Mouse (Mus musculus) lung, postnatal 10 days (tissue): Measurements from ENCODE around the gene Maml2.

Source experiments
- DNase-seq: peaks from one replicate; pipeline ENCODE4 v3.0.0; 2021

The Maml2 gene

DNA sequence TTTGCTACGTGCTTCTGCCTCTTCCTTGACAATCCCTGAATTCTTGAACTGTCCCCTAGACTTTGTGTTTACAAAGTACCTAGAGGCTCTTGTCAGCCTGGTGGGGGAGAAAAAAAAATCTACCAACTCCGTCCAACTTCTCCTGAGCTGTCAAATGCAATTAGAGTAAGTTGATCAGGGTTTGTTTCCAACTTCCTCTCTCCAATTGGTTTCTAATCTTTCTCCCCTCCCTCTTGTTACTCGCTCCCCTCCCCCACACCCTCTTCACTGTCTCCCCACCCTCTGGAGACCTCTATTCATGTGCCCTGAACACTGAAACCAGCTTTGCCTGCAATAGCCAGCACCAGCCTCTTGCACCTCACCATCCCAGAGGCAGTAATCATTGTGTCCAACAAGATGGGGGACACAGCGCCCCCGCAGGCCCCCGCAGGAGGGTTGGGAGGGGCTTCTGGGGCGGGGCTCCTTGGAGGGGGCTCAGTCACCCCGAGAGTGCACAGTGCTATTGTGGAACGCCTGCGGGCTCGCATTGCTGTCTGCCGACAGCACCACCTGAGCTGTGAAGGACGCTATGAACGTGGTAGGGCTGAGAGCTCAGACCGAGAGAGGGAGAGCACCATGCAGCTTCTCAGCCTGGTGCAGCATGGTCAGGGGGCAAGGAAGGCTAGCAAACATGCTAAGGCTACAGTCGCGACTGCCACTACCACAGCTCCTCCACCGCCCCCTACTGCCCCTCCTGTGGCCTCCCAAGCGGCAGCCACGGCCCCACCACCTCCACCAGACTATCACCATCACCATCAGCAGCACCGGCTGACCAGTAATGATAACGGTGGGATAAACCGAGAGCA is at the start of gene Maml2:
Gene Maml2, plus strand, starts transcription at position 290 of the 845 bp plus-strand sequence.
- peak; percentile 85 for DNase-seq

DNA sequence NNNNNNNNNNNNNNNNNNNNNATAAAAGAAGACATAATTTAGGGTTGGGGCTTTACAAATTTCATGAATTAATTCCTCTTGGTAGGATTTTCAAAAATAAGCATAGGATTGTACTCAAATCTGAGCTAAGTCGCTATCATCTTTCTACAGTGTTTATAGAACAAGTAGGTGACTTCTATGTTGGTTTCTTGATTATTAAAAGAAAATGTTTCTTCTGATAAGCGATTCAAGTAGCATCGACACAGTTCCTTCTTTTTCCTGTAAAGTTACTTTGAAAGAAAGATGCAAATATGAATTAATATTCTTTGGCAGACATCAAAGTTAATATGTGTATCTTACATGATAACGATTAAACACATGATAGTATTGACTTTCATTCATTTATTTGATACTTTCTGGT is 49.7 kb upstream of the Maml2 start:
- no peak for DNase-seq

GRCm38 (mm10) chr9:13251251-13251650 is 46.5 kb upstream of the Maml2 start:
- DNase-seq: no peak

GRCm38 (mm10) chr9:13256726-13257125 is 41.0 kb upstream of the Maml2 start:
- no peak for DNase-seq

GRCm38 (mm10) chr9:13258173-13258572 is 39.6 kb upstream of the Maml2 start:
- DNase-seq: no peak

DNA sequence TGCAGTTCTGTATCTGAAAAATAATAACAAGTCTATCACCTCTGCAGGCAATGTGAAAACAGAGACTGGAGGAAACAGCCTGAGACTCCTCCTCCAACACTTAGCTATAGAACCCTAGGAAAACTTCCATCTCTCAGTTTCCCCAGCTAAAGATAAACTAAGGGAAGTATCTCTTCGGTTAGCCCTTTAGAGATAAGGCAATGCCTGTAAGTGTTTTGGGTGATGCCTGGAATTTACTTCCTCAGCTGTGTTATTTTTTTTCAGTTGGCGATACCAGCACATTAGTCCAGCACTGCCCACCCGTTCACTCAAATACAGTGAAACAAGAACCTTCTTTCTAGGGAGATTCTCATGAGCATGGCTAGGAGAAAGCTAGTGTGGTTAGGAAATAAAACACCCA is 36.8 kb upstream of the Maml2 start:
- no peak for DNase-seq

- DNase-seq: no peak
Observed at GRCm38 (mm10) chr9:13273219-13273618, 24.5 kb upstream of the Maml2 start.

DNA sequence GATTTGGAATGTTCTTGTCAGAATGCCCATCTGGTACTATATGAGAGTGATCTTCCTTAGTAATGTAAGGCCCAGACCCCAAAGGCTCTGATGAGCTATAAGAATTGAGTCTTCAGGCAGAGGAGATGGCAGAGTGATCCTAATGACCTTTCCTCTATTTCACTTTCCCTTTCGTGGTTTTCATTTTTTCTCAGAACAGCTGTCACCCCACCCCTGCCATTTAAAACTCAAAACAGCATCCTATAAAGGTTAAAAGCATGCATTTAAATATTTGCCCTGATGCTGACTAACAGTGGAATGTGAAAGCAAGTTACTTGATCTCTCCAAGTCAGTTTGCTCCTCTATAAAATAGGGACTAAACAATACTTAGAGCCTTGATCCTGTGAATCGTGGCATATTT is 10.3 kb upstream of the Maml2 start:
- no peak for DNase-seq

DNA sequence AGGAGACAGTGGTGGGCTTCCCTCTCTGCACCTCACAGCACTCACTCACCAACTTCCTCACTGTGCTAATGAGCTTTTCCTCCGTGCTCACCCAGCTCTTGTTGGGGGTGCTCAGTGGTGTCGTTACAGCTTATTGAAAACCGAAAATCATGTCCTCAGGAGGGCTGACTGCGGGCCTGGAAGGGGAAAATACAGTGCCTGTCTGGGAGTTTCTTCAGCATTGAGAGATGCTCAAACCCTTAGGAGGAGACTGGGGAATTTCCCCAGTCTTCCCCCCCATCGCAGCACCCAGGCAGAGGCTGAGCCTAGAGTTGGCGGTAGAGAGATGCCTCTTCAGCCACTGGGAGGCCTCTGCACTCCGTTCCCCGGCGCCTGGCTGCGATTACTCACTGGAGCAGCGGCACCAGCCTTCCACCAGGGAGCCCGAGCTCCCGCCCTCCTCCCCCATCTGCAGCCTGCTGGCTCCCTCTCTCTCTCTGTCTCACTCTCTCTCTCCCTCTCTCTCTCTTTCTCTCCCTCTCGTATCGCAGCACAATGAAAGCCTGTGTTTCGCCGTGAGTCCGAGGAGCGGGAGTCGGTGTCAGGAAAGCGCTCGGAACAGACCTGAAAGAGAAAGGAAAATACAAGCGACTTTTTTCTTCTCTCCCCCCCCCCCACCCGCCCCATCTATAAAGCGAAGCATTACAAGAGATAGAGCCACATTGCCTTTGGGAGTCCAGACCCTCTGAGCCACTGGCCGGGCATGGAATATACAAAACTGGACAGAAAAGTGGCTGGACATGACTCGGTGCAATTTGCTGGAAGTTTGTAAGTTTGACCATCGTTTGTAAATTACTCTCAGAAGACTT is 1.3 kb upstream of the Maml2 start:
- peak; percentile 95 for DNase-seq

- no peak for DNase-seq
Observed at GRCm38 (mm10) chr9:13297122-13297667, 562 bp upstream of the Maml2 start.

GRCm38 (mm10) chr9:13298513-13298878 is 739 bp downstream of the Maml2 start:
- no peak for DNase-seq

- peak; percentile 27 for DNase-seq
Observed at GRCm38 (mm10) chr9:13299190-13299589, 1.4 kb downstream of the Maml2 start.

- peak; percentile 41 for DNase-seq
Observed at GRCm38 (mm10) chr9:13300041-13300441, 2.3 kb downstream of the Maml2 start.

- DNase-seq: no peak
Observed at GRCm38 (mm10) chr9:13300891-13301782, 3.4 kb downstream of the Maml2 start.

DNA sequence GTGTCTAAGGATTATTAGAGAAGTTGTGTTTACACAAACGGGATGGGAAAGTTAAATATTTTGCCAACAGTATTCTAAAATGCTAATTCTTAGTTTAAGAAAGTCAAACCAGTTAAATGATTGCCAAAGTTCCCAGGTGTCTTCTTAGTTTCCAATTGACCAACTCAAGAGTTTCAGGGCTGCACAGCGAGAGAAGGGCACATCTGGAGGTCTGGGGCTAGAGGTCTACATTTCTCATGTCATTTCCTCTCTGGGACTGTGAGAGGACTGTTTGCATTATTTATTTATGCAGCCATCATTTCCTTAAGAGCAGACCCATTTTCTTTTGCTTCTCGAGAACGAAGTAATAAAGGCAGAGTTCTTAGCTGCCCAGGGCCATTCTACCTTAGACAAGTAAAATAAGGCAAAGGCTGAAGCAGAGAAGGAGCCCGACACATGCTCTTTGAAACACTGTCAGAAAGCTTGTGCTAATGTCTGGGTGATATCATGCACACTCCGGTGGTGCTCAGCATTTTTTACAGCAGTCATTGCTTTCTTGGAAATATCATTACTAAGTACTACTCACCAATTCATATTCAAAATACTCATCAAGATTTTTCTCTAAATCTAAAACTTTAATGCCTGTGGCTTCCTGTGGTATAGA is 4.5 kb downstream of the Maml2 start:
- no peak for DNase-seq

- DNase-seq: no peak
Observed at GRCm38 (mm10) chr9:13303099-13303771, 5.5 kb downstream of the Maml2 start.

DNA sequence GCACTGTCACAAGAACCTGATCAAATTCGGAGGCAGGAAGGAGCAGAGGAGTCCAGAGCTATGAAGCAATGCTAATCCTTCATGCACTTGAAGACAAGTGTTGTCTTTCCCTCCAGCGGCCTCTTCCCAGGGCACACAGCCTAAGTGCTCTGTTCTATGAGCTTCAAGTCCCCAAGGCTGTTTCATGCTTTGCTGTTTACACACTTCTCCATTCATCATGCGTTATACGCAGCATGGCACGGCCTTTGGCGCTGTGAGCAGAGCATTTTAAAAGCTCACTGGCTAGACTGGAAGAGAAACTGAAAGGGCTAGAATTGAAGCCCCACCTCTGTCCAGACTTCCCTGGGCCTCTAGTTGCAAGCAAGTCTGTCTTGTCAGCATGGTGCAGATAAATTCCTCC is 6.2 kb downstream of the Maml2 start:
- peak; percentile 57 for DNase-seq

DNA sequence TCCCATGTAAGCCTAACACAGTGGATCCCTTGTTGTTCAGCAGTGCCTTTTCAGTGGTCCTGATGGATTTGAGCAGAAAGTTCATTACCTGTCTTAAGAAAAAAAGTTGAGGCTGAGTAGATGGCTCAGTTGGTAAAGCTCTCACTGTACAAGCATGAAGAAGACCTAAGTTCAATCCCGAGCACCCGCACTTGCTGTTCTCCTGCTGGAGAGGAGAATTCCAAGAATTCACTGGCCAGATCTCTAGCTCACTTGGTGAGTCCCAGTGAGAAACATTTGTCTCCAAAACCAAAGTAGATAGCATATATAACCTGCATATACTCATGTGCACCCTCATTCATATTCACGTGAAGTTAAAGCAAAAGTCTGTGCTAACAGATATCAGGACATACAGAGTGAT is 8.7 kb downstream of the Maml2 start:
- DNase-seq: no peak

- no peak for DNase-seq
Observed at GRCm38 (mm10) chr9:13307226-13307625, 9.5 kb downstream of the Maml2 start.

GRCm38 (mm10) chr9:13308718-13309117 is 11.0 kb downstream of the Maml2 start:
- no peak for DNase-seq

DNA sequence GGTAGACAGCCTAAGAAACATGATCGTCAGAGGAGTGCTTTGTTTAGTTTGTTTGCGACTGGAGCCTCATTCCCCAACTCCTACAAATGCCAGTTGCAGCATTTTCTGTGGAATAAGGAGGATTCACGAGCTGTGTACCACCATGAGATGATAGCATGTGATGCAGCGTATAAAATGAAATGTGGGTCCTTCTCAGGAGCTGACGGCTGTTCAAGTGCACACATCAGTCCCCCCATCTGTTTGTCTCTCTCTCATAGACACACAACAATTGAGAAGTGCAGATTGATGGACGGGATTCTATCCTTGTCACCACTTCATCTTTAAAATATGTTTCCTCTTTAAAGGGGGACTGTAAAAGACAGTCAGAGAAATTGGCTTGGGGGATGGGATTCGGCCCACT is 12.1 kb downstream of the Maml2 start:
- no peak for DNase-seq

DNA sequence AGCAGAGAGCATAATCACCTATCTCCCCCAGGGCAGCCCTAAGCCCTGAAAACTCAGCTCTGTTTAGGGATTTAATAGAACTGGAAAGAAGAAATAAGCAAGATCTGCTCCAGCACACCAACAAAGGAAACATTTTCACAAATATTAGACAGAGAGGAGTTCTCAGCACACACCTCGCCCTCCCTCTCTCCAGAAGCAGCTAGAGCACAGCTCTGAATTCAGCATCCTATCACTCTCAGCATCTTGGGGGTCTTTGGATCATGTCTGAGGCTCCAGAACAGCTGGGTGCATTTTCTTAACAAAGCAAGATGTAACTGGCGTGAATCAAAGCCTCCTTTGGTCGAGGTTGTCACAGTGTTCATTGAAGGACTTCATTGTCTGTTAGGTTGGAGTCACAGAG is 12.5 kb downstream of the Maml2 start:
- DNase-seq: no peak
